Mouse (Mus musculus) megakaryocyte, embryonic 14.5 days (primary cell): Measurements from ENCODE around the gene Dctn5.

Experiments
- FLI1 ChIP-seq: IDR thresholded peaks from 2 replicates; pipeline ENCODE4 v1.6.1; 2012; ENCODE audit warnings: low read length, inconsistent platforms, mixed read lengths
- GATA1 ChIP-seq: IDR thresholded peaks from 3 replicates; pipeline ENCODE4 v1.6.1; 2012; ENCODE audit warnings: mixed read lengths, low read length, inconsistent platforms, borderline replicate concordance

DNA sequence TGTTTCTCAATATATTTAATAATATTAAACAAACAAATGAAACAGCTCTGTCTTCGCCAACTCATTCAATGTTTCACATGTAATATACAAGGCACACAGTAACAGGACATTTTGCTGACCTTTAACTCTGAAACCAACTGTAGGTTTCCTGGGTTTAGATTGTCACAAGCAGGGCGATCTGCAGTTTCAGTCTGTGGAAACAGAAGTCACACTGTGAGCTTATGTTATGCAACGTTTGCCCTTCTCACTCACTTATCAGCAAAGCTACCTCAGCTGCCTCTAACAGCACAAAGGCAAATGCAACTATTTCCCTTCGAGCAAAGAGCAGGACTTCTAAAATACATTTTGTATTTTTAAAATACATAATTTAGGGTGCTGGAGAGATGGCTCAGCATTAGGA is 9.3 kb upstream of the Dctn5 start:
- TF ChIP-seq GATA1 (no peak), FLI1 (no peak)
